Mouse (Mus musculus) heart, postnatal 0 days (tissue): ENCODE results near the gene Rsph9.

ENCODE experiments used
- CTCF ChIP-seq: IDR thresholded peaks from 2 replicates; pipeline ENCODE4 v1.5.1; 2016; ENCODE audit warnings: antibody characterized with exemption, control low read depth, low read depth
- EP300 ChIP-seq: IDR thresholded peaks from 2 replicates; pipeline ENCODE4 v1.6.1; 2016; ENCODE audit warnings: antibody characterized with exemption, low read depth

- TF ChIP-seq CTCF: no peak
- TF ChIP-seq EP300: no peak
Measured at GRCm38 (mm10) chr17:46143578-46144423, at the start of gene Rsph9.
